Mouse (Mus musculus): ENCODE measurements around the gene Figla.

Gene Figla

DNA sequence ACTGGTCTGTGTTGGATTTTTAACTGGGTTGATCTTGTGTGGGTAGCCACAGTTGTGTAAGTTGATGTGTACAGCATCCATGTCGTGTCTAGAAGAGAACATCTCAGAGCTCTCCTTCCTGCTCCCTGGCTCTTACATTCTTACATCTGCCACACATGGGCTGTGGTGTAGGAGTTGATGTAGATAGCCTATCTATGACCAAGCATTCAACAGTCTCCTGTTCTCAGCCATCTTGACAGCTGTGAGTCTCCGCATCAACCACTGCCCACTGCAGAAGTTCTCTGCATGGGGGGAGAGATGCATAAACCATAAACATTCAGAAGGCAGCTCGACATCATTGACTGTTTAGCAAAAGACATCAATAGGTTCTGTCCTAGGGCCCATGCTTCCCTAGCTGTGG is 53.9 kb downstream of the Figla start:
- no peak for DNase-seq (ENCODE audit: low spot score)

DNA sequence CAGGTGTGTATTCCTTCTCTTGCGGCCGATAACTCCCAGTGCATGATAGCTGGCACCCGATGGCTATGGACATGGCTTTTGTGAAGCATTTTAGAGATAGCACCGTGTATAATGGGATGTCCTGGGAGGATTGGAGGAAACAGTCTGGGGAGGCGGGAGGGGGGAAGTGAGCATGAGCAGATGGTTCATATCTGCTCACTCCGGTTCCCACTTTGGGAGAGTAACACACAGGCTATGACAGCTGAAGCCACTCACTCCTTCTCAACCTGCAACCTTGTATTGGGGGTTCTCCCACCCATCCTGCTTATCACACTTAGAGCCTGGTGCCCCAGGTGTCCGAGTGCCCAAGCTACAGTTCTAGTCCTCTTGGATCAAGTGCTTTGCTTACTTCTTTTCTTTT is 54.3 kb downstream of the Figla start:
- DNase-seq (ENCODE audit: low spot score) = no peak
